In genomic region chr13:51413461-51413860, GRCm38 (mm10) we compare ENCODE assay signal across 9 mouse cellular contexts. TPM values are rescaled to one million over a fixed set of nuclear protein-coding genes. Genes with fewer than 3 reads are reported as not detected.
DNase-seq lines count a peak whose midpoint lies in the region; ATAC-seq lines count a peak whose summit lies in the region.
"Had no signal": no experiment of that assay in that cellular context is flagged by ENCODE, and none has a peak within 500 bp of the region (broad histone marks: within the 10 kb centered on the region; RNA-seq: fewer than 3 reads in every experiment).

No protein-coding gene starts in this region.

- ATAC-seq in kidney, embryonic 15.5 days (replicated peaks; ENCODE audit: low FRiP score): no peak
- ATAC-seq in kidney, embryonic 14.5 days (ENCODE audit: low FRiP score, low TSS enrichment): no peak
- ATAC-seq in limb, embryonic 15.5 days (ENCODE audit: insufficient number of reproducible peaks, low FRiP score, low TSS enrichment, low read depth): no peak
- ATAC-seq: midbrain, embryonic 16.5 days had no signal

- H3K27me3 ChIP-seq in kidney, embryonic 15.5 days: peaks cover 9% of the 10 kb centered on the region; the same call in 1 of the 2 replicates
- H3K27me3 ChIP-seq in kidney, embryonic 14.5 days (ENCODE audit: control insufficient read depth, insufficient read depth, low read length): peaks cover 4% of the 10 kb centered on the region; the same call in 1 of the 2 replicates
- no peaks in the 10 kb centered on the region for H3K27me3 ChIP-seq in limb, embryonic 15.5 days

- H3K4me2 ChIP-seq in kidney, embryonic 15.5 days: 0 out of 2 replicates have a peak overlapping the region, but pooled peaks have one; percentile 86
- H3K4me2 ChIP-seq in kidney, embryonic 14.5 days (replicated peaks; ENCODE audit: low read depth, low read length): no peak overlapping the region
- no peak overlapping the region for H3K4me2 ChIP-seq in limb, embryonic 15.5 days

- H3K27ac ChIP-seq in kidney, embryonic 15.5 days: no peak overlapping the region
- H3K27ac ChIP-seq in kidney, embryonic 14.5 days (ENCODE audit: low read depth, low read length): no peak overlapping the region
- 0 out of 2 replicates have a peak overlapping the region, but pooled peaks have one; percentile 7 for H3K27ac ChIP-seq in limb, embryonic 15.5 days

- WGBS in kidney, embryonic 15.5 days: 53% methylated on average over 3 of the region's 3 CpGs
- 66% methylated on average over 3 of the region's 3 CpGs for WGBS in kidney, embryonic 14.5 days
- WGBS in limb, embryonic 15.5 days: 61% methylated on average over 3 of the region's 3 CpGs

- H3K36me3 ChIP-seq in kidney, embryonic 15.5 days: peaks cover 14% of the 10 kb centered on the region
- peaks cover 11% of the 10 kb centered on the region; the same call in 1 of the 2 replicates for H3K36me3 ChIP-seq in kidney, embryonic 14.5 days (ENCODE audit: control insufficient read depth, insufficient read depth, low read length)
- H3K36me3 ChIP-seq in limb, embryonic 15.5 days: peaks cover 15% of the 10 kb centered on the region

- H3K9me3 ChIP-seq in kidney, embryonic 15.5 days (replicated peaks): no peaks in the 10 kb centered on the region; the same call in 1 of the 2 replicates
- H3K9me3 ChIP-seq in kidney, embryonic 14.5 days (ENCODE audit: control insufficient read depth, low read length): no peaks in the 10 kb centered on the region; the same call in 1 of the 2 replicates
- H3K9me3 ChIP-seq in limb, embryonic 15.5 days: no peaks in the 10 kb centered on the region

- DNase-seq in CD4-positive helper T cell, adult 2 months (ENCODE audit: low read depth, low spot score): peak; percentile 29
- DNase-seq in R1 (ENCODE audit: low read depth, low spot score): peak; percentile 67
- no peak for DNase-seq in layer of hippocampus, postnatal 25 days (ENCODE audit: extremely low spot score in 1 of 2, low spot score in 1 of 2)
- DNase-seq in left cerebral cortex, adult 18-20 months (ENCODE audit: low spot score in 2 of 2): no peak
- no peak for DNase-seq in frontal cortex, postnatal 10 days (ENCODE audit: low spot score in 2 of 2)

- peaks cover 57% of the 10 kb centered on the region for H3K4me1 ChIP-seq in kidney, embryonic 15.5 days
- H3K4me1 ChIP-seq in kidney, embryonic 14.5 days (ENCODE audit: control insufficient read depth, insufficient read depth, low read length): peaks cover 16% of the 10 kb centered on the region; the same call in 1 of the 2 replicates
- H3K4me1 ChIP-seq in limb, embryonic 15.5 days: peaks cover 59% of the 10 kb centered on the region

- no peak overlapping the region for H3K9ac ChIP-seq in kidney, embryonic 15.5 days
- no peak overlapping the region for H3K9ac ChIP-seq in kidney, embryonic 14.5 days (ENCODE audit: low read depth, low read length)
- H3K9ac ChIP-seq in limb, embryonic 15.5 days: no peak overlapping the region

- no peak overlapping the region for H3K4me3 ChIP-seq in kidney, embryonic 15.5 days (replicated peaks)
- no peak overlapping the region for H3K4me3 ChIP-seq in kidney, embryonic 14.5 days (ENCODE audit: low read length)
- H3K4me3 ChIP-seq in limb, embryonic 15.5 days: no peak overlapping the region

RNA-seq across cellular contexts. Expression of gene S1pr3, which starts 5.0 kb away (rescaled TPM):
- polyA plus RNA-seq in kidney, embryonic 15.5 days (2015; fragmentation: Nextera tagmentation; extraction: Ambion mirVana): 50.1 and 53.7 TPM in 2 replicates
- polyA plus RNA-seq in kidney, embryonic 14.5 days (2014; fragmentation: Nextera tagmentation; extraction: Ambion mirVana): 24.9 and 51.9 TPM in 2 replicates
- polyA plus RNA-seq in limb, embryonic 15.5 days (2015; fragmentation: Nextera tagmentation; extraction: Ambion mirVana): 101 and 109 TPM in 2 replicates
- 1 to 10 TPM; 5.9 to 6.1 TPM for total RNA-seq in layer of hippocampus, postnatal 25 days (2021)
- total RNA-seq in left cerebral cortex, adult 18-20 months (2021): 1 to 10 TPM; 6.7 to 7.3 TPM

Comparison
In these comparisons a context has a peak if more than half of its experiments do, and no peak if none do; other contexts are left out.
1. DNase-seq: peak in CD4-positive helper T cell, adult 2 months (single experiment) and R1 (single experiment); none in layer of hippocampus, postnatal 25 days (0 of 2), left cerebral cortex, adult 18-20 months (0 of 2) and frontal cortex, postnatal 10 days (0 of 2).